Mouse (Mus musculus) right cerebral cortex, postnatal 25 days (tissue): Measurements from ENCODE around the gene Pdp2.
A peak's percentile ranks its signal among the peaks of the same experiment; 100 is the strongest.

Experiments
- DNase-seq: peaks from one replicate; pipeline ENCODE4 v3.0.0; 2022

Gene Pdp2

DNA sequence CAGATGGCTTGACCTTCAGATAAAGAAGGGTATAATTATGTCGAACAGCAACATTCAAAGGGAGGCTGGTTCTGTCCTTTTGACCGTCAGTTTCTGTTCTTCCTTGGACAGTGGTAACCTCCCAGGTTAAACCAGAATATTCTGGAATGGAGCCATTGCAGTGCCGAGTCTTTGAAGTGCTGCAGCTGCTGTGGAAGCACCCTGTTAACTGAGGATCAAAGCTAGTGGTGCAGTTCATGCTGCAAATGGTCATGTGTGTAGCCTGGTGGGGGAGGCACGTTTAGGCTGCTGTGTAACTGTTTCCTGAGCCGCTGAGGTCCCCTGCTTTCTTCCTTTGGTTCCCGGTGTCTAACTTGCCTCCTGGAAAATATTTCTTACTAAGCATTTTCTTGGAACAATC lies 7.2 kb downstream of the Pdp2 start:
- no peak for DNase-seq

DNA sequence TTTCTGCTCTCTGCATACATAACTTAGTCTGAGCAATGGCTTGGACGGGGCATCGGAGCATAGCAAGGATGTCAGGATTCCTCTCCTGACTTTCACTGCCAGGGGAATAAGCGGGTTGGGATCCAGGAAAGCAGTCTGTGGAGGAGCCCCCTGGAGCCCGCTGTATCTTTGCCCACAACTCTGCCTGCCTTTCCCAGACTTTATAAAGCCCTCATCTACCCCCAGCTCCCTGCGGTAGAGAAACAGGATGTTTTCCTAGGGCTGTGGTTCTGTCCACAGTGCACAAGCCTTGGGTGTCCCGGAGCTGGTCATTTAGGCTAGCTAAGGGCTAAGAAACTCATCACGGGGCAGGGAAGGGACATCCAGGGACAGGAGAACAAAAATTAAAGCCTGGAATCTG lies 10.1 kb downstream of the Pdp2 start:
- no peak for DNase-seq

DNA sequence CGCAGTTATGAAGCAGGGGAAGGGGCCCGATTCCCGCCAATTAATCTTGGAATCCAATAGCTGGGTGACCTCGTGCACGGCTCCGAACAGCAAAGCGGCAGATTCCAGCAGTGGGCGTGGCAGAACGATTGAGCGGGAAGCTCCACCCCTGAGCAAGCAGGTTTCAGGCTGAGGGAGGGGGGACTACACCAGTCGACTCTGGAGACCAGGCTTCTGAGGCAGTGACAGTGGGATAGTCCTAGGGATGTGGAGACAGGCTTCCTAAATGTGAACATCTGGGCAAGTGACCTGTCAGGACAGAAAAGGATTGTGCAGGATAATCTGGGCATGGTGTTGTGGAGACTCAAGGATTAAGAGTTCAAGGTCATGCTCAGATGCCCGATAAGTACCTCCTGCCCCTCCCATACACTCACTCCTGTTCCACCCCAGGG lies 10.7 kb downstream of the Pdp2 start:
- DNase-seq = no peak

DNA sequence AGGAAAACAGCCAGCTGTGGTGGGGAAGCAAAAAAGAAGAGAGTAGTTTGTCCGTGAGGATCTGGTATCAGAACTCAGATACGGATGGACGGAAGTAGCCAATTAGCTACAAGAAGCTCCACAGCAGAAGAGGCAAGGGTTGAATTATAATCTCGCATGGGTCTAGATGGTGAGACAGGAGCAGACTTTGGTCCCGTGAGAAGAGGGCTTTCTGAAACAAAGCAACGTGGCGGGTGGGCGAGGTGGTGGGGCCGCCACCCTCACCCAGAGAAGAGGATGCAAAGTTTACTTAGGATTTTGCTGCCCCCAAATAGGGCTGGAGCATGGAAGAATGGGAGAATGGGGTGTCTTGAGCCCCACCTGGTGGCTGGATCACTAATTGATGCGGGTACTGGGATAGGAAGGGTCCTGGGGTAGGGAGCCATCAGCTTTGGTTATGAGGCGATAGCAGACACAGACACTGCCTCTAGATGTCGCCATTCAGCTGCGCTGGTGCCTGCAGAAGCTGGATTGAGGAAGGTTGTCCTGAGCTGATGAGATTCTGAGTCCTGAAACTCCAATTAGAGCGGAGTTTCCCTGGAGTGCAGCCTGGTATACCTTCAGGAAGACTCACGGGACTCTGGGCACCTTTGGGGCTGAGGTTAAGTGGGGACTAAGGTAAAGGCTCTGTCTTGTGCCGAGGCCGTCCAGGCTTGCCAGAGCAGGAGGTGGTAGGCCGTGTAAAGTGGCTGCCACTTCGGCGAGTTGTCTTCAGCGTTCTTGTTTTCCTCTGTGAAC lies 11.4 kb downstream of the Pdp2 start:
- peak; percentile 80 for DNase-seq

DNA sequence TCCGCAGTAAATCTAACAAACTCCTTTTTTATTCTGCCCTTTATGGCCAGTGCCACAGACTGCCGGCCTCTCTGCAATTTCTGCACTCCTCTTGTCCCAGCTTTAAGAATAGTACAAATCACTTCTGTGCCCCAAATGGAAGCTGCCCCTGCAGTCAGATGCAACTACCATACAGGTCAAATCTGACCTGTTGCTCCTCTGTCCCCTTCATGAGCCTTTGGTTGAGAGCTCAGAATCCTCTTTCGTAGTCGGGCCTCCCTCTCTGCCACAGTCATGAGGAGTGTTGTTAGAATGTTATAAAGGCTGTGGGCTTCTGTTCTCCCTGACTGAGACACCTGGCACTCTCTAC lies 12.0 kb downstream of the Pdp2 start:
- no peak for DNase-seq

DNA sequence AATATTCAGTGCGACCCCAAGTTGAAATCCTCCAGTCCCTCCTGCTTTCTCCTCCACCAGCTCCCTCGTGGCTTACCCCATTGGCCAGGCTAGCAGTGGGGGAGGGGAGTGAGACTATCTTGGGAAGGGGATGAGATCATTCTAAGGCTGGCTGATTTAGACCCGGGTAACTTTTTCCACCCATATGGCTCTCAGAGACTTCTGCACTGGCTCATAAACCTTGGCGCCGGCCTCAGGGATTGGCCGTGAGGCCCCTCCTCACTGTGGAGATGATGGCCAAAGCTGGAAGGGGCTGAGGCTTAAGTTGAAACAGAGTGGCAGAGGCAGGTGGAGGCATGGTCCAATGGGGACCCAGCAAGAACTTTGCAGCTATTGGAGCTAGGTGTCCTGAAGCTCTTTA lies 15.1 kb downstream of the Pdp2 start:
- DNase-seq = no peak

DNA sequence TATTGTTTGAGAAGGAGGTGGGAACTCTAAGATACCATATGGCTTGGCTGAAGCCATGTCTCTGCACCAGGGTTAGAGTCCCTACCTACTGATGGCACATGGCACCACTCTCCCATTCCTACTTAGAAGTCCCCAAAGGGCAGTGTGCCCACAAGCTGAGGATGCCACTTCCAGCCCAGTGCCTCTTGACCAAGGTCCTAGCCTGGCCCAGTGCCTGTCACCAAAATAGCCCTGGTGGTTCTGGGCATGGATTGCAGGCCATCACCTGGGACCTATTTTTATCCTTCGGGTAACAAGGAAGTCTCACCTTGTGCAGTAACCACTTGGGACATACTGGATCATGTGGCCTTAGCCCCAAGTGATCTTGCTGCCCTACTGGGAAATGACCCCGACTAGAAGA lies 16.7 kb downstream of the Pdp2 start:
- DNase-seq = no peak

DNA sequence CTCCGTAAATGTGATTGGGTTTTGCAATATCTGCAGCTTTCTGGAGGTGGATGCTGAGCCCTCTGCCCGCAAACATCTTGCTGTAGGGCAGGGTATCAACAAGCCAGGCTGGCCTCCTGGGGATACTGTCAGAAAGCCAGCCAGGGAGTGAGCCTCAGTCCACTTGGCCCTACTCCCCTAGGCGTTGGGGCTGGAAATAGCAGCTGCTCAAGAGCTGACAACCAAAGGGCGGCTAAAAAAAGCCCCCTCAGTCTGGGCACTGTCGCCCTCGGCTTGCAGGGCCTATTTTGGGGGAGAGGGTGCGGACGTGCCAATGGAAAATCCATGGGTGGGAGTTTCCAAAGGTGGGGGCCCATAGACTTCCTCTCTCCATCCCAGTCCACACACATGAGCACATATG lies 18.0 kb downstream of the Pdp2 start:
- DNase-seq = no peak

DNA sequence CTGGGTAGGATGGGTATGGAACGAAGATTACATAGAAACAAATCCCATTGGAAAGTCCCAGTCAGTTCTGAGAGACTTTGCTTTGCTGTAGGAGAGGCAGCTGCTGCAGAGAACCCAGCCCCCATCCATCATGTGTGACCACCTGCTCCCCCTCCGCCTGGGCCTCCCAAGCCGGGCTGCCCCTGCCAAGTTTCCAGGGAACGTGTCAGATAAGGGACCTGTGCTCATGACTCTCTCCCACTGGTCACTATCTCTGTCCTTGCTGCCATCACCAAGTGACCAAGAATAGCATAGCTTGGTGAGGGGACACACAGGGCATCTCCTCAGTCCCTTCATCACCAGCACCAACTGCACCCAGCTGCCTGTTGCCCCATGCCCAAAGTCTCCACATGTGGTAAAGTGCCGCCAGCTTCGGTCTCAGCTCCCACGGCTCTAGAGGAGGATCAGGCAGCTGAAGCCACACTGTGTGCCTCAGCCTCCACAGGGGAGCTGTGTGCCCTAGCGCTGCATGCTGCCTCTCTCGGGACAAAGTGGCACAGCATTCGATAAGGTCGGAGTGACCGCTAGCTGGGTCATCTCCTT lies 19.0 kb downstream of the Pdp2 start:
- no peak for DNase-seq

DNA sequence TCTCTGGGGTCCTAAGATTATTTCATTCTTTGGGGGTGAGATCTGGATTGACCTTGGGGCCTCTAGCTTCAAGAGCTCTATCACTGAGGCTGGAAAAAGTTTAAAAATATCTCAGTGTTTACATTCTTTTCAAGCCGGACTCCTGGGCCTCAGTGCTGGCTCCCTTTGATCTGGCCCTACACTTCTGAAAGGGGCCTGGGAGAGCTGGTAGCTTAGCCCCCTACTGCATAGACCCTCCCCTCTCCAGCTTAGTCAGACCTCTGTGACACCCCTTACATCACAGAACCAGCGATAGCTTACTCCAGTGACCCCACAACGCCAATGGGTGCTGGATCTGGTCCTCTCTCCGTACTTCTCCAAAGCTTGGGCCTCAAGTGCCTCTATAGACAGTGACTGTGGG lies 20.4 kb downstream of the Pdp2 start:
- DNase-seq = no peak

DNA sequence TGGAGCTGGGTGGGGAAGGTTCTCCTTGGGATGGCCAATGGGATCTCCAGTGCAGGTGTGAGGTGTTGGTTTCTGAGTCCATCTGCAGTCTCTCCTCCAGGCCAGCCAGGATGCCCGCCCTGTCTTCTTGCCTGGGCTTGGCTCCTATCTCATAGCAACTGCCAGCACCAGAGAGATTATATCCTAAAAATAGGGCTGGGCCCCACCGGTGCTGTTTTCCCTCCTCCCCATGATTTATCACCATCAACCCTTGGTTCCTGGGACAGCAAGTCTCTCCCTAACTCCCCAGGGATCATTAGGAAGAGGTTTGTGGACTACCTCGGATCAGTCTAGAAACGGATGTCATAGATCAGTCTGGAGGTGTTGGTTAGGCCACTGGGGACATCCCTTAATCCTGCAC lies 21.9 kb downstream of the Pdp2 start:
- no peak for DNase-seq

DNA sequence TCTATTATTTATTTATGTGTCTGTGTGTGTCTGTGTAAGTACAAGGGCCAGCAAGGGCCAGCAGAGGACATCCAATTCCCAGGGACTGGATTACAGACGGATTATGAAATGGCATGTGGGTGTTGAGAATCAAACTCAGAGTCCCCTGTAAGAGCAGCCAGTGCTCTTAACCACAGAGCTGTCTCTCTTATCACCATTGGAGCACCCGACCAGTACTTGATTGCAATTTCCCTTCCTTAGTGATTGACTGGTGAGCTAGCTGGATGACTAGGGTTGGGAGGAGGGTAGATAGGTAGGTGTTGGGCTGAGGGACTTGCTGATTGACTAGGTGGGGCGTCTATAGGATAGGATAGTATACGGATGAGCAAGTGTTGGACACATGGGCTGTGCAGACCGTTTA lies 29.5 kb downstream of the Pdp2 start:
- DNase-seq = no peak

DNA sequence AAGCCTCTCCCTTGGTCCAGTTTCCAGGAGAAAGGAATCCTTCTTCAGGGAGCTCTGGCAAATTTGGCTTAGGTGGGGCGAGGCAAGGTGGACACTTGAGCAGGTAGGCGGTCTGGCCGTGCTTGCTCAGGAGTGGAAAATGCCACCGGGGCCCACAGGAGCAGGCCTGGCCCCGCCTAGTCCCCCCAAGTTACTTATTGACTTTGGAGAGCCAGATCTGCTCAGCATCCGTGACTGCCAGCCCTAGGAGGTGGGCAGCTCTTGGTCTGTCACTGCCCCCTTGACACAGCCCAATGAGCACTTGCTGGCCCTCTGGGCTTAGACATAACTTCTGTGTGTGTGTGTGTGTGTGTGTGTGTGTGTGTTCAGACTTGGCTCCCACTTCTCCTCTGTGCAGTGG lies 32.9 kb downstream of the Pdp2 start, which contains the start of gene Cdh16:
TSS of gene Cdh16 (minus strand) at position 236 of the 400 bp plus-strand sequence.
- DNase-seq = no peak

DNA sequence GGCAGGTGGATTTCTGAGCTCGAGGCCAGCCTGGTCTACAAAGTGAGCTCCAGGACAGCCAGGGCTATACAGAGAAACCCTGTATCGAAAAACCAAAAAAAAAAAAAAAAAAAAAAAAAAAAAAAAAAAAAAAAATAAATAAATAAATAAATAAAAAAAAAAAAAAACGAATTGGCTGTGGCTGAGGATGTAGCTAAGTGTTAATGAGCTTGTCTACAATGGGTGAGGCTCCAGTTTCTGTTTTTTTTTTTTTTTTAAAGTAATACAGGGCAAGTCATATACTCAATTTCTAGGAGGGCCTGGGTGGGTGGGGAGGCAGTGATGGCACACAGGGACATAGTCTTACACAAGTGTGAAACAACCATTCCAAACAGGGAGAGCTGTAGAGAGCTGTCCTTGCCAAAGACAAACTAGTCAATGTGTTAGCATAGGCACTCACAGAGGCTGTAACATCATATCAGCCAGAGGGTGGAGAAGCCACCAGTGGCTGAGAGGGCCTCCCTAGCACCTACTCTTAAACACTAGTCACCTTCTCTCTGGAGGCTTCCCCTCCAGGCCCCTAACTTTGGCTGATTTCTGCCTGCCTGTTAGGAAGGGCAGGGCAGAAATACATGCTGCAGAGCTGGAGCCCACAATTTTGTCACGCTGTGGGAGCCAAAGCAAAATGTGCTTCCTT lies 36.0 kb downstream of the Pdp2 start:
- DNase-seq = no peak

DNA sequence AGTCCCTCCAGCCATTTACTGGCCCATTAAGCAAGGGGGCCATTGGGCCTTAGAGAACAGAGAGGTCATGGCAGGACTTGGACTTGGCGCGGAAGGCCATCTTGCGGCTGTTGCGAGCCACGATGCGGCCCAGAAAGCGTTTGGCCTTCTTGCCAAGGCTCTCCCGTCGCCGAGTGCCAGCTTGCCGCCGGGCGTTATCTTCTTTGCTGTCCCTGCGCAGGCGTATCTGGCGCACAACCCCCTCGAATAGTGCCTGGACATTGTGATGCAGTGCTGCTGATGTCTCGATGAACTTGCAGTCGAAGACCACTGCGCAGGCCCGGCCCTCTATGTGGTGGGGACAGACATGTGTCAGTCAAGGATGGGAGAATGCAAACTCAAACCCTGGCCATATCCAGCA lies 37.2 kb downstream of the Pdp2 start:
- DNase-seq = no peak

DNA sequence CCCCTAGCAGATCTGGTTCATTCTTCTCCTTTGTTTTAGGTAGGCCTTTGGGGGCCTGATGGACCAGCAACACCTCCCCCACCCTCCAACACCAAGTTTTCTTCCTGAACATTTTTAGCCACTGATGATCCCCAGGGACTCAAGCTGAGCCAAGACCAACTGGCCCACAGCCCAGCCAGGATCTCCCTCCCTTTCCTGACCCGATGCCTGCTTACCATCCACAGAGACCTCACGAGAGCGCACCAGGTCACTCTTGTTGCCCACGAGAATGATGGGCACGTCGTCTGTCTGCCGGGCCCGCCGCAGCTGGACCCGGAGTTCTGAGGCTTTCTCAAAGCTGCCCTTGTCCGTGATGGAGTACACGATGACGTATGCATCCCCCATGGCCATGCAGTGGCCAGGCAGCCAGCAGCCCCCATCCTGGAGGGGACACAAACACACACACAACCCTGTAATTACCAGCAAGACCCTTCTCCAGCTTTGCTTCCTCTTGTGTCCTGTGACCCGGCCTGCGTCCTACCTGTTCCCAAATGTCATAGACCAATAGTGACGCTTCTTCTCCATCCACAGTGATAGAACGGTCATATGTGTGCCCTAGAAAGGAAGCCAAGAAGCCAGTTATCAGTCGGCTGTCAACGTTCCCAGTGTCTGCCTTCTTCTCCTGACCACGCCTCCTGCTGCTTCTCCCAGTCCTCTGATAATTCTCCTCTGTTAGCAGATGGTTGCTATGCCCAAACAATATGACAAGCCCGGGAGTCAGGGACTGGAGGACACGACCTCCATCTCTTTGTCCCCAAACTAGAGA lies 38.3 kb downstream of the Pdp2 start:
- no peak for DNase-seq

DNA sequence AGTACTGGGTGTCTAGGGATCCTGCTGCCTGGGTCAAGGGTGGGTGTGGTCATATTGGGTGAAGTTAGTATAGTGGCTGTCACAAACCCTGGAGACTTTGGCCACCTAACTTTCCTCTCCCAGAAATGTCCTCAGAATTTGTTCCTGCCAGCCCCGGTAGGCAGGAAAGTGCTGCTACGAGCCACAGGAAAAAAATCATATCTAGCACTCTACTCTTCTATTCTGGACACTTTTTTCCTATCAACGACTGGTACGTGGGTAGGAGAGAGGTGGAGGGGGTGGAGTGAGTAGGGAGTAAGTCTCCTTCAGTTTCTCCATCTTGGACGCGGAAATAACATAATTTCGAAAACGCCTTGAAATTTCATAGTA lies 38.8 kb downstream of the Pdp2 start:
- no peak for DNase-seq

DNA sequence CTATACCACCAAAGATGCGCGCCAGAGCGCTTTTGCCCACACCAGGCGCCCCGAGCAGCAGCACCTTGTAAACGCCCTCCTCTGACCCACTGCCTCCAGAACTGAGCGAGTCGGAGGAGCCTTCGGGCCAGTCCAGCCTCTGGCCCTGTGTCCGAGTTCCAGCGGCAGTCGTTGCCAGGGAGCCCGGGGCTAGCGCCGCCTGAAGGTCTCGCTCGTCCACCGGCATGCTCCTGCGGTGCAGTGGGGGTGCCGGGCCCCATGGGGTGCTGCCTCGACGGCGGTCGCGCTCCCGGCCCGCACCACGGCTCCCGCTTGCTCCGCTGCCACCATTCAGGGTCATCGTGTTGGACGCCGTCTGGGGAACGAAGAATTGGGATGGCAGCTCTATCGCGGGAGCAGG lies 39.3 kb downstream of the Pdp2 start:
- no peak for DNase-seq

DNA sequence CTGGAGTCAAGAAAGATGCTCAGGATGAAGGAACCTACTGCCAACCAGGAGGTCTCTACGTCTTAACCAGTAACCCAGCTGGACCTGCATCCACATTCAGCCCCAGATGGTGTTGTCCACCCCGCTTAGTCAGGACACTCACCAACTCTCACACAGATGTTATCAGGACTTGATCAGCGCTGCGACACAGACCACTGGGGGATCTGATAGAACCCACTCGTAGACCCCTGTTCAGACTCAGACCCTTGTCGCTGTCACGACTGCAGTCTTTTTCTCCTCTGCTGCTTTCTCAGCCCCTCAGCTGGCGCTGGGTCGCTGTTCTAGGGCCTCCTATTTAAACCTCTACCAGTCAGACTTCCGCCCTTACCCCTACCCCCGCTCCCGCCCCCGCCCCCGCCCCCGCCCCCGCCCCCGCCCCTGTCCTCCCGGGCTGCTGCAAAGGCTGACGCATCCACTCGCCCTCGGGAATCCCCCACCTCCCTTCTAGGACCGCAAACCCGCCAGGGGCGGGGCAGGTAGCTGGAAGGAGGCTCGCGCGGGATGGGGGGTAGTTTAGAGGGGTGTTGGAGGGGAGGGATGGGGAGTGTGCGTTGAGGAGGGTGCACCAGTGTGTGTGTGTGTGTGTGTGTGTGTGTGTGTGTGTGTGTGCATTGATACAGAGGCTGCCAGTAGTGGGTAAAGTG lies 39.9 kb downstream of the Pdp2 start, which contains the start of gene Rrad:
TSS of gene Rrad (minus strand) at position 347 of the 683 bp plus-strand sequence.
- no peak for DNase-seq

DNA sequence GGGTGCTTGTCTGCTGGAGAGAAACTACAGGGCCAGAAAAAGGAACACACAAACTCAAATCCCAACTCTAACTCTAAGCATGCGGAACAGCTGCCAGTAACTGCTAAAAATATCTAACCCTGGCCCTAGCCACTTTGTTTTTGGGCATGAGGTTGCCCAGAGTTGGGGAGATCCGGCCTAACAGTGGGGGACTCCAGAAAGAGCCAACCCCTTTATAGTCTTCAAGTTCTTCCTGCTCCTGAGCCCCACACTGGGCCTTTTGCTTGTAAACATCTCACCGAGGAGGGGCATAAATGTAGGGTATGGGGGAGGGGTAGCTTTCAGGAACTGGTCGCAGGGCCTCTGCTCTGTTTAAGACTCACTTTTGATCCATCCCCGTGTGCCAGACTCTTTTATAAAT lies 40.7 kb downstream of the Pdp2 start:
- DNase-seq = no peak

DNA sequence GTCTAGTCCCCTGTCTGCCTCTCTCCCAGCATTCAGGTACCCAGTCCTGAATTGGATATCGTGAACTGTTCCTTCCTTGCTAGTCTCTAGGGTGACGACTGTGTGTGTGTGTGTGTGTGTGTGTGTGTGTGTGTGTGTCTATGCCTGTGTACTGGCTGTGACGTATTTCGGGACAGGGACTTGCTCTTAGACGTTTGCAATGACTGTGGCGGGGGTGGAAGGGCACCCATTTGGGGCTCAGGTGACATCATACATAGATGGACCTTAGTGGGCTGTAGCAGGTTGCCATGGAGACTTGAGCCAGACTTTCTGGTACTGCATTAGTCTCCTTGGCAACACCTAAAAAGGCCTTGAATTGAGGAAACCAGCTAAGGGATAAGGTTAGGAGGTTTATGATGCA lies 41.2 kb downstream of the Pdp2 start:
- peak; percentile 43 for DNase-seq

DNA sequence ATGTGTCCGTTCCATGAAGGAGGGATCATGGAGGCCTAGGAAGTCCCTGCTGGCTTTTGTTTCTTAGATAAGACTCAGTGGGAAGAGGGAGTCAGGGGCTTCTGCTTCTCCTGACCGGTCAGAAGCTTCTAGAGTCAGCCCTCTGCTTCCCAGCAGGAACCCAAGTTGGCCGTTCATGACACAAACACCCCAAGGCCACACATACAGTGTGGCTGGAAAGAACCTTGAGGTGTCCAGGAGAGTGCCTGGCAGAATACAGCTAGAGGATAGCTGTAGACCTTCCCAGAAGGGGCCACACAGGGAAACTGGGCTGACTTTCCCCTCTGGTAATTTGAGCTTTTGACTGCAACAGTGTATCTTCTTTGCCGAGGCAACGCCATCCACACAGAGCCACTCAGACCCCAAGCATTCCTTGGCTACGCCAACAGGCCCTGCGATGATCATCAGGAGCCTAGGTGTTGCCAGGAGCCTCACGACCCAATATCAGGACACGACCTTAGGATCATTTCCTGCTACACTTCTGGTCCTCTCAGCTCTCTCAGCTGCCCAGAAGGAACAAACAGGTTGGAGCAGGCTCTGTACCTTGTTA lies 42.0 kb downstream of the Pdp2 start:
- DNase-seq = no peak
